Mouse (Mus musculus): ENCODE results near the gene Acvr1c.

- TF ChIP-seq POLR2A (IDR thresholded peaks at IDR 0.05; ENCODE audit: insufficient read depth, low read depth, low read length) (no peak), CTCF (IDR thresholded peaks at IDR 0.05; ENCODE audit: insufficient read depth, low read depth, low read length) (no peak)
Measured at GRCm38 (mm10) chr2:58403481-58403880, 45.8 kb upstream of the Acvr1c start.

Data from olfactory bulb, adult 2 months (tissue).